Mouse (Mus musculus) B cell, adult 62 days (primary cell): ENCODE measurements around the gene Cox4i2. TPM values are rescaled to one million over a fixed set of nuclear protein-coding genes. Genes with fewer than 3 reads are reported as not detected.

Experiments used
- total RNA-seq: library from RNA; stranded (reverse); gene quantifications from 4 replicates; pipeline ENCODE4 v1.2.4, GENCODE M21; 2023

Gene Cox4i2
- total RNA-seq, result not detected in 4 replicates

DNA sequence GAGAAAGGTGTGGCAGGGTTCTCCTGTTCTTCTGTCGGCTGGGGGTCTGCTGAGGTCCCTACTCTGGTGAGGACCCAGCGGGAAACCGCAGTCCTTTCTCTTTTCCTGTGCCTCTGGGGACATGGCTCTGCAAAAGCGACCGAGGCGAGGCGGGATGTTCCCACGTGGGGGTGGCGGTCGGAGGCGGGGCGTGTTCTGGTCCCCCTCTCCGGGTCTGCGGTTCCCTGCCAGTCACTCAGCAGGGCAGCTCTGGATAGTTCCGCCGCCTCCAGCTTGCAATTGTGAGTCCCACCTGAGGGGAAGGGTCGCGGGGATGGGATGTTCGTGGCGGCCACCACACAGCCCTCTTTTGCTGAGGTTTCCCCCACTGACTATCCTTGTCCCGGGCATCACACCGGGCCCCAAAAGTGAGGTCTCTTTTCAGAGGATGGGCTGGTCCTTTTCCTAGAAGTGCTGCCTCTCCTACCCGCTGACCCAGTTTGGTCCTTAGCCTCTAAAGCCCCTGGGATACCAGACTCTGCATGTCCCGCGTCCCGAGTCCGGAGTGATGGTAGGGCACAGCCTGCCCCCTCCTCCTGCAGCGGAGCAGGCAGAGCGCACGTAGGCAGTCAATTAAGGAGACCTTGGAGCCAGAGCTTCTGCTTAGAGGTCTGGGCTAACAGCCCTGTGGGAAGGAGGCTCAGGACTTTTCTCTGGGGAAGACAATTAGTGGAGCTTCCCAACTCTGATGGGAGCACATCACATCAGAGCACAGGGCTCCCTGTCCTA, at the start of gene Cox4i2:
Cox4i2 (plus strand) TSS at position 230 of the 768 bp plus-strand sequence.

GRCm38 (mm10) chr2:152736090-152736601, 17.8 kb upstream of the Cox4i2 start, which contains the start of gene Id1:
Id1 (plus strand) TSS chr2:152736251.

Other genes starting within 250 kb of the Cox4i2 start
- gene Defb26, start 242.5 kb upstream of the Cox4i2 start, total RNA-seq, result not detected in 4 replicates
- gene Defb28, start 235.9 kb upstream of the Cox4i2 start, total RNA-seq, result not detected in 4 replicates
- not detected in 4 replicates for gene Defb29, start 214.1 kb upstream of the Cox4i2 start, total RNA-seq
- gene Gm17416, start 184.8 kb upstream of the Cox4i2 start, total RNA-seq, result not detected in 4 replicates
- not detected in 4 replicates for gene Defb21, start 181.4 kb upstream of the Cox4i2 start, total RNA-seq
- gene Defb19, start 173.9 kb upstream of the Cox4i2 start, total RNA-seq, result not detected in 4 replicates
- not detected in 4 replicates for gene Defb45, start 154.8 kb upstream of the Cox4i2 start, total RNA-seq
- gene Defb36, start 149.8 kb upstream of the Cox4i2 start, total RNA-seq, result not detected in 4 replicates
- not detected in 4 replicates for gene Defb25, start 131.1 kb upstream of the Cox4i2 start, total RNA-seq
- gene Rem1, start 127.2 kb upstream of the Cox4i2 start, total RNA-seq, result not detected in 4 replicates
- 91.4 to 102 TPM (median 99.1 TPM) in 4 replicates for gene H13, start 84.7 kb upstream of the Cox4i2 start, total RNA-seq
- 19.7 to 26.7 TPM (median 21.4 TPM) in 4 replicates for gene Mcts2, start 67.1 kb upstream of the Cox4i2 start, total RNA-seq
- gene Id1, start 17.9 kb upstream of the Cox4i2 start, total RNA-seq, result 0.81 to 2.2 TPM in 2 of 4 replicates, not detected in the others
- gene Bcl2l1, start 77.6 kb downstream of the Cox4i2 start, total RNA-seq, result 4.7 to 13.7 TPM (median 7.7 TPM) in 4 replicates
- 1.6 to 3.0 TPM (median 2.0 TPM) in 4 replicates for gene Tpx2, start 93.8 kb downstream of the Cox4i2 start, total RNA-seq
- gene Mylk2, start 157.2 kb downstream of the Cox4i2 start, total RNA-seq, result not detected in 4 replicates
- not detected in 4 replicates for gene Foxs1, start 179.0 kb downstream of the Cox4i2 start, total RNA-seq
- not detected in 4 replicates for gene Dusp15, start 197.5 kb downstream of the Cox4i2 start, total RNA-seq
- gene Ttll9, start 208.3 kb downstream of the Cox4i2 start, total RNA-seq, result not detected in 4 replicates